Mouse (Mus musculus) liver, adult 2 months (tissue): Measurements from ENCODE around the gene Gm20388.

ENCODE experiments used
- CTCF ChIP-seq: fragments of 200-500 bp; IDR thresholded peaks from 2 replicates; pipeline ENCODE4 v1.5.1; 2011; ENCODE audit warnings: low read depth, low read length, control low read depth
- POLR2A ChIP-seq: fragments of 200-500 bp; IDR thresholded peaks from 2 replicates; pipeline ENCODE4 v1.6.1; 2011; ENCODE audit warnings: low read length, control low read depth; ENCODE audit not compliant: insufficient read depth; ENCODE audit errors: extremely low read depth

- TF ChIP-seq CTCF (no peak), POLR2A (no peak)
These were observed 3606.0 kb downstream of the Gm20388 start for GRCm38 (mm10) chr8:123516596-123516995.
